In genomic region chr7:126584506-126584977, GRCm38 (mm10) we compare ENCODE assay signal across 8 mouse cellular contexts. TPM values are rescaled to one million over a fixed set of nuclear protein-coding genes. Genes with fewer than 3 reads are reported as not detected.
DNase-seq lines count a peak whose midpoint lies in the region; ATAC-seq and TF ChIP-seq lines count a peak whose summit lies in the region.

TSS of gene Apobr (plus strand) at chr7:126584942.

- intact Hi-C loops in gastrocnemius, adult 2 months (cut with DNase I) = loop anchor here (5.0 kb wide), 1 partner anchor 97 kb away; the partner anchor contains the start of gene Tufm
- intact Hi-C loops in gastrocnemius, postnatal 14 days (cut with DNase I; ENCODE audit: low total_unique reads) = no loop called here

- peaks cover 6% of the 10 kb centered on the region; the same call in 1 of the 2 replicates for H3K27me3 ChIP-seq in hindbrain, embryonic 14.5 days (ENCODE audit: control insufficient read depth, insufficient read depth, low read length)

- H3K4me2 ChIP-seq in hindbrain, embryonic 14.5 days (replicated peaks) = peak within 1 kb of the TSS; percentile 89

- peak; percentile 48 for ATAC-seq in activated CD4-positive, CD25-positive, alpha-beta regulatory T cell, adult 4 months
- no peak for ATAC-seq in hindbrain, embryonic 14.5 days (ENCODE audit: low FRiP score)

- peak within 1 kb of the TSS; percentile 97 for H3K27ac ChIP-seq in gastrocnemius, adult 2 months
- peak within 1 kb of the TSS; percentile 85; the same call in 1 of the 2 replicates for H3K27ac ChIP-seq in hindbrain, embryonic 14.5 days

- DNase-seq in gastrocnemius, adult 2 months = no peak
- DNase-seq in gastrocnemius, postnatal 14 days = no peak
- no peak for DNase-seq in hindbrain, embryonic 14.5 days (ENCODE audit: low spot score)
- peak; percentile 61 to 65 for DNase-seq in lung, postnatal 4 days
- DNase-seq in thymus, adult 18-20 months = peak; percentile 22 to 48
- no peak for DNase-seq in frontal cortex, postnatal 14 days (ENCODE audit: low spot score in 2 of 2)
- DNase-seq in adrenal gland, postnatal 25 days = no peak

- H3K36me3 ChIP-seq in hindbrain, embryonic 14.5 days (replicated peaks; ENCODE audit: control insufficient read depth, insufficient read depth) = no peaks in the 10 kb centered on the region

- TF ChIP-seq CTCF in gastrocnemius, adult 2 months (IDR thresholded peaks at IDR 0.05) = no peak

- WGBS in hindbrain, embryonic 14.5 days = 79% methylated on average over 8 of the region's 8 CpGs

- peaks cover 15% of the 10 kb centered on the region; the same call in 1 of the 2 replicates for H3K4me1 ChIP-seq in hindbrain, embryonic 14.5 days (replicated peaks; ENCODE audit: control insufficient read depth, insufficient read depth, low read length)

- H3K9ac ChIP-seq in hindbrain, embryonic 14.5 days = peak within 1 kb of the TSS; percentile 53; the same call in 1 of the 2 replicates

- H3K9me3 ChIP-seq in hindbrain, embryonic 14.5 days (ENCODE audit: control insufficient read depth, low read length) = no peaks in the 10 kb centered on the region

- peak within 1 kb of the TSS; percentile 86 for H3K4me3 ChIP-seq in gastrocnemius, adult 2 months
- peak within 1 kb of the TSS; percentile 50 for H3K4me3 ChIP-seq in hindbrain, embryonic 14.5 days (replicated peaks; ENCODE audit: low read length)

RNA-seq across cellular contexts. Expression of gene Apobr, which starts in this region (rescaled TPM):
- under 1 TPM; 0.38 to 0.78 TPM for total RNA-seq in gastrocnemius, adult 2 months (2021)
- under 1 TPM; 0.55 to 0.88 TPM for total RNA-seq in gastrocnemius, postnatal 14 days (2021)
- under 1 TPM; 0.80 to 0.98 TPM for polyA plus RNA-seq in activated CD4-positive, CD25-positive, alpha-beta regulatory T cell, adult 4 months (2017; shearing (Covaris generic))
- 0.26 and 0.36 TPM in 2 replicates for polyA plus RNA-seq in hindbrain, embryonic 14.5 days (2014; fragmentation: Nextera tagmentation; extraction: Ambion mirVana)
- total RNA-seq in adrenal gland, postnatal 25 days (2021) = 1.4 and 3.2 TPM in 2 replicates

Comparison
In these comparisons a context has a peak if more than half of its experiments do, and no peak if none do; other contexts are left out.
1. Peak in ATAC-seq in activated CD4-positive, CD25-positive, alpha-beta regulatory T cell, adult 4 months; RNA of the gene not detected or under 1 TPM.
2. DNase-seq: peak in lung, postnatal 4 days (2 of 2) and thymus, adult 18-20 months (2 of 2); none in gastrocnemius, adult 2 months (single experiment), gastrocnemius, postnatal 14 days (single experiment), hindbrain, embryonic 14.5 days (single experiment), frontal cortex, postnatal 14 days (0 of 2) and adrenal gland, postnatal 25 days (single experiment).